In genomic region chr10:80072623-80073489, GRCm38 (mm10) we compare ENCODE assay signal across 11 mouse cellular contexts. TPM values are rescaled to one million over a fixed set of nuclear protein-coding genes. Genes with fewer than 3 reads are reported as not detected.
DNase-seq lines count a peak whose midpoint lies in the region; ATAC-seq and TF ChIP-seq lines count a peak whose summit lies in the region.
"Had no signal": no experiment of that assay in that cellular context is flagged by ENCODE, and none has a peak within 500 bp of the region (broad histone marks: within the 10 kb centered on the region; RNA-seq: fewer than 3 reads in every experiment).

No protein-coding gene starts in this region.

- no peaks in the 10 kb centered on the region for H3K9me3 ChIP-seq in hindbrain, embryonic 13.5 days
- no peaks in the 10 kb centered on the region for H3K9me3 ChIP-seq in hindbrain, embryonic 16.5 days (ENCODE audit: control insufficient read depth, low read length)
- H3K9me3 ChIP-seq in G1E (replicated peaks), result no peaks in the 10 kb centered on the region
- H3K9me3 ChIP-seq in liver, embryonic 12.5 days (replicated peaks), result no peaks in the 10 kb centered on the region

- TF ChIP-seq CTCF in G1E (IDR thresholded peaks at IDR 0.05; ENCODE audit: low read depth, low read length), result no peak

- H3K27ac ChIP-seq in hindbrain, embryonic 13.5 days, result no peak overlapping the region
- H3K27ac ChIP-seq in hindbrain, embryonic 16.5 days (ENCODE audit: low read depth, low read length), result no peak overlapping the region
- peak overlapping the region; percentile 49 for H3K27ac ChIP-seq in brown adipose tissue, adult 24 weeks (replicated peaks; ENCODE audit: low read depth, low read length)
- peak overlapping the region; percentile 90 for H3K27ac ChIP-seq in liver, embryonic 12.5 days

- 82% methylated on average over 20 of the region's 20 CpGs for WGBS in hindbrain, embryonic 13.5 days
- 85% methylated on average over 20 of the region's 20 CpGs for WGBS in hindbrain, embryonic 16.5 days
- 84% methylated on average over 20 of the region's 20 CpGs for WGBS in liver, embryonic 12.5 days (ENCODE audit: insufficient replicate concordance)

- no peak overlapping the region for H3K4me2 ChIP-seq in hindbrain, embryonic 13.5 days
- H3K4me2 ChIP-seq in hindbrain, embryonic 16.5 days (ENCODE audit: low read length), result no peak overlapping the region
- no peak overlapping the region for H3K4me2 ChIP-seq in liver, embryonic 12.5 days

- no peaks in the 10 kb centered on the region for H3K27me3 ChIP-seq in hindbrain, embryonic 13.5 days
- H3K27me3 ChIP-seq in hindbrain, embryonic 16.5 days (replicated peaks; ENCODE audit: control insufficient read depth, insufficient read depth, low read length), result no peaks in the 10 kb centered on the region
- H3K27me3 ChIP-seq in G1E (ENCODE audit: insufficient read depth, low read length), result no peaks in the 10 kb centered on the region
- no peaks in the 10 kb centered on the region for H3K27me3 ChIP-seq in liver, embryonic 12.5 days (replicated peaks)

- no peak overlapping the region for H3K4me3 ChIP-seq in hindbrain, embryonic 13.5 days
- no peak overlapping the region for H3K4me3 ChIP-seq in hindbrain, embryonic 16.5 days (ENCODE audit: low read length)
- H3K4me3 ChIP-seq in G1E (ENCODE audit: low read depth, low read length), result peak overlapping the region; percentile 49; the same call in 1 of the 2 replicates
- H3K4me3 ChIP-seq in brown adipose tissue, adult 24 weeks (ENCODE audit: insufficient read depth, low read depth, low read length), result no peak overlapping the region
- H3K4me3 ChIP-seq in liver, embryonic 12.5 days, result no peak overlapping the region
- H3K4me3 ChIP-seq: heart, adult 2 months had no signal

- H3K4me1 ChIP-seq in hindbrain, embryonic 13.5 days (replicated peaks), result peaks cover 22% of the 10 kb centered on the region
- H3K4me1 ChIP-seq in hindbrain, embryonic 16.5 days (ENCODE audit: control insufficient read depth, insufficient read depth, low read depth, low read length), result peaks cover 3% of the 10 kb centered on the region; the same call in 1 of the 2 replicates
- H3K4me1 ChIP-seq in G1E (ENCODE audit: insufficient read depth, low read depth, low read length), result peaks cover 84% of the 10 kb centered on the region
- H3K4me1 ChIP-seq in brown adipose tissue, adult 24 weeks (ENCODE audit: control insufficient read depth, insufficient read depth, insufficient read length, low read length), result peaks cover 45% of the 10 kb centered on the region
- H3K4me1 ChIP-seq in liver, embryonic 12.5 days, result peaks cover 71% of the 10 kb centered on the region

- no peak for ATAC-seq in hindbrain, embryonic 13.5 days (ENCODE audit: low FRiP score)
- no peak for ATAC-seq in hindbrain, embryonic 16.5 days
- ATAC-seq in G1E (ENCODE audit: extremely low read depth, insufficient number of reproducible peaks, low FRiP score, poor library complexity, severe bottlenecking), result no peak
- ATAC-seq in liver, embryonic 12.5 days, result no peak

- H3K9ac ChIP-seq in hindbrain, embryonic 13.5 days, result 0 out of 2 replicates have a peak overlapping the region, but pooled peaks have one; percentile 35
- H3K9ac ChIP-seq in hindbrain, embryonic 16.5 days (ENCODE audit: low read depth, low read length), result no peak overlapping the region; the same call in 1 of the 2 replicates
- H3K9ac ChIP-seq in liver, embryonic 12.5 days, result no peak overlapping the region

- DNase-seq in G1E (ENCODE audit: low spot score), result no peak
- DNase-seq in right cerebral cortex, postnatal 25 days, result no peak
- no peak for DNase-seq in frontal cortex, postnatal 36 days (ENCODE audit: low spot score in 2 of 2)
- DNase-seq: cerebellum, adult 18-20 months; heart, adult 2 months; layer of hippocampus, postnatal 36 days; lung, postnatal 4 days had no signal

- H3K36me3 ChIP-seq in hindbrain, embryonic 13.5 days, result peaks cover 13% of the 10 kb centered on the region
- no peaks in the 10 kb centered on the region for H3K36me3 ChIP-seq in hindbrain, embryonic 16.5 days (ENCODE audit: control insufficient read depth, insufficient read depth, low read length)
- peaks cover 94% of the 10 kb centered on the region for H3K36me3 ChIP-seq in G1E (replicated peaks)
- peaks cover 55% of the 10 kb centered on the region for H3K36me3 ChIP-seq in liver, embryonic 12.5 days

RNA-seq across cellular contexts. Expression of gene Gpx4, which starts 25.9 kb away (rescaled TPM):
- polyA plus RNA-seq in hindbrain, embryonic 13.5 days (2015; fragmentation: Nextera tagmentation; extraction: Ambion mirVana), result 509 and 531 TPM in 2 replicates
- polyA plus RNA-seq in hindbrain, embryonic 16.5 days (2015; fragmentation: Nextera tagmentation; extraction: Ambion mirVana), result 601 and 643 TPM in 2 replicates
- total RNA-seq in G1E (2014; fragmentation: Nextera tagmentation) (274 and 290 TPM in 2 replicates), G1E (2017) (767 and 808 TPM in 2 replicates)
- polyA plus RNA-seq in G1E (2012), result 1,138 and 1,173 TPM in 2 replicates
- 2,282 and 3,621 TPM in 2 replicates for polyA plus RNA-seq in brown adipose tissue, adult 24 weeks (2012; ENCODE audit: insufficient read depth, insufficient read length, missing spikeins)
- polyA plus RNA-seq in liver, embryonic 12.5 days (2016; fragmentation: Nextera tagmentation; extraction: Ambion mirVana), result 682 and 685 TPM in 2 replicates

RNA-seq across cellular contexts. Expression of gene Sbno2, which starts 32.5 kb away (rescaled TPM):
- 13.6 and 14.4 TPM in 2 replicates for polyA plus RNA-seq in hindbrain, embryonic 13.5 days (2015; fragmentation: Nextera tagmentation; extraction: Ambion mirVana)
- 10.3 and 13.0 TPM in 2 replicates for polyA plus RNA-seq in hindbrain, embryonic 16.5 days (2015; fragmentation: Nextera tagmentation; extraction: Ambion mirVana)
- 24.7 and 34.2 TPM in 2 replicates for total RNA-seq in G1E (2014; fragmentation: Nextera tagmentation)
- 18.0 and 18.1 TPM in 2 replicates for total RNA-seq in G1E (2017)
- polyA plus RNA-seq in G1E (2012), result 34.8 and 37.4 TPM in 2 replicates
- polyA plus RNA-seq in brown adipose tissue, adult 24 weeks (2012; ENCODE audit: insufficient read depth, insufficient read length, missing spikeins), result 14.3 and 16.2 TPM in 2 replicates
- 15.0 and 15.4 TPM in 2 replicates for polyA plus RNA-seq in liver, embryonic 12.5 days (2016; fragmentation: Nextera tagmentation; extraction: Ambion mirVana)

RNA-seq across cellular contexts. Expression of gene Polr2e, which starts 33.3 kb away (rescaled TPM):
- 150 and 154 TPM in 2 replicates for polyA plus RNA-seq in hindbrain, embryonic 13.5 days (2015; fragmentation: Nextera tagmentation; extraction: Ambion mirVana)
- 141 and 143 TPM in 2 replicates for polyA plus RNA-seq in hindbrain, embryonic 16.5 days (2015; fragmentation: Nextera tagmentation; extraction: Ambion mirVana)
- total RNA-seq in G1E (2014; fragmentation: Nextera tagmentation), result 74.3 and 90.2 TPM in 2 replicates
- total RNA-seq in G1E (2017), result 54.6 TPM in 2 replicates
- polyA plus RNA-seq in G1E (2012), result 148 and 206 TPM in 2 replicates
- 78.3 and 85.8 TPM in 2 replicates for polyA plus RNA-seq in brown adipose tissue, adult 24 weeks (2012; ENCODE audit: insufficient read depth, insufficient read length, missing spikeins)
- polyA plus RNA-seq in liver, embryonic 12.5 days (2016; fragmentation: Nextera tagmentation; extraction: Ambion mirVana), result 142 and 147 TPM in 2 replicates

RNA-seq across cellular contexts. Expression of gene Stk11, which starts 42.7 kb away (rescaled TPM):
- 16.3 and 18.2 TPM in 2 replicates for polyA plus RNA-seq in hindbrain, embryonic 13.5 days (2015; fragmentation: Nextera tagmentation; extraction: Ambion mirVana)
- 17.7 and 18.3 TPM in 2 replicates for polyA plus RNA-seq in hindbrain, embryonic 16.5 days (2015; fragmentation: Nextera tagmentation; extraction: Ambion mirVana)
- total RNA-seq in G1E (2014; fragmentation: Nextera tagmentation) (138 and 172 TPM in 2 replicates), G1E (2017) (150 and 154 TPM in 2 replicates)
- 161 and 170 TPM in 2 replicates for polyA plus RNA-seq in G1E (2012)
- 113 and 121 TPM in 2 replicates for polyA plus RNA-seq in brown adipose tissue, adult 24 weeks (2012; ENCODE audit: insufficient read depth, insufficient read length, missing spikeins)
- polyA plus RNA-seq in liver, embryonic 12.5 days (2016; fragmentation: Nextera tagmentation; extraction: Ambion mirVana), result 18.6 and 19.8 TPM in 2 replicates

RNA-seq across cellular contexts. Expression of gene Arhgap45, which starts 56.4 kb away (rescaled TPM):
- 2.5 and 2.8 TPM in 2 replicates for polyA plus RNA-seq in hindbrain, embryonic 13.5 days (2015; fragmentation: Nextera tagmentation; extraction: Ambion mirVana)
- polyA plus RNA-seq in hindbrain, embryonic 16.5 days (2015; fragmentation: Nextera tagmentation; extraction: Ambion mirVana), result 1.7 and 2.2 TPM in 2 replicates
- total RNA-seq in G1E (2014; fragmentation: Nextera tagmentation) (56.7 and 59.4 TPM in 2 replicates), G1E (2017) (104 and 113 TPM in 2 replicates)
- polyA plus RNA-seq in G1E (2012), result 179 and 186 TPM in 2 replicates
- 1.8 and 2.6 TPM in 2 replicates for polyA plus RNA-seq in brown adipose tissue, adult 24 weeks (2012; ENCODE audit: insufficient read depth, insufficient read length, missing spikeins)
- polyA plus RNA-seq in liver, embryonic 12.5 days (2016; fragmentation: Nextera tagmentation; extraction: Ambion mirVana), result 22.3 and 22.8 TPM in 2 replicates

Comparison
In these comparisons a context has a peak if more than half of its experiments do, and no peak if none do; other contexts are left out.
1. H3K27ac ChIP-seq: peak in brown adipose tissue, adult 24 weeks (single experiment) and liver, embryonic 12.5 days (single experiment); none in hindbrain, embryonic 13.5 days (single experiment) and hindbrain, embryonic 16.5 days (single experiment).